Mouse (Mus musculus) heart, adult 11 months (tissue): ENCODE measurements around the gene Zfp575.

Source experiments
- DNase-seq: peaks from one replicate; pipeline ENCODE4 v3.0.0; 2022

Gene Zfp575

GRCm38 (mm10) chr7:24600941-24601597 lies 13.6 kb upstream of the Zfp575 start:
- DNase-seq = peak; percentile 98

DNA sequence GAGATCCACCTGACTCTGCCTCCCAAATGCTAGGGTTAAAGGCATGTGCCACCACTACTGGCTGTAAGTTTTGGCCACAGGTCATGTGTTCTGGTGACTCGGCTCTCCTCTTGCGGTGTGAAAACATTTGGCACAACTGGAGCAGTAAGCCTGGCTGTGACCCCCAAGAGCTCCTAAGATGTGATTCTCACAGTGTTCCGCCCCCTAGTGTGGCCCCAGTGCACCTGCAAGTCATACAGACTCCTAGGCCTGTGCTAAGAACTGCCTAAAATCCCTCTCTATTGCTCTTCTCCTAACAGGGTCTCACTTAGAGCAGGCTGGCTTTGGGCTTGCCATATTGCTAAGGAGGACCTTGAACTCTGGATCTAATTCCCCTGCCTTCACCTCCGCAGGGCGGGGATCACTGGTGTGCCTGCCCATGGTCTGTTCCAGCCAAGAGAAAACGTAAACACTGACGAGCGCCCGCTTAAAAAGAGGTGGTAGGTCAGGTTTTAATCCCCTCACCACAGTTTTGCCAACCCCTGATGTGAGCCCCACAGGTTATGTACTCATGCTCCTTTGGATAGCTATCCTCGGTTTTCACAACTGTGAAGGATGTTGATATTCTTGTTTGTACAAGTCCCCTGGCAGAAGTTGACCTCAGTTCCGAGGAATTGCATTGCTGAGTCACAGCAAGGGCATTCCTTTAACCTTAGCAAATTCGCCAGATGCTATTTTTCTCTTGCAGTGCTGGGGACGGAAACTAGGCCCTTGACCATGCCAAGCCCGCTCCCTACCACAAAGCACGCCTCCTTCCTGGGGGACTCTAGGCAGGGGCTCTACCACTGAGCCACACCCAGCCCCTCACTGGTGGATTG lies 12.0 kb upstream of the Zfp575 start:
- peak; percentile 95 for DNase-seq

- no peak for DNase-seq
Observed at GRCm38 (mm10) chr7:24598121-24598520, 10.7 kb upstream of the Zfp575 start.

DNA sequence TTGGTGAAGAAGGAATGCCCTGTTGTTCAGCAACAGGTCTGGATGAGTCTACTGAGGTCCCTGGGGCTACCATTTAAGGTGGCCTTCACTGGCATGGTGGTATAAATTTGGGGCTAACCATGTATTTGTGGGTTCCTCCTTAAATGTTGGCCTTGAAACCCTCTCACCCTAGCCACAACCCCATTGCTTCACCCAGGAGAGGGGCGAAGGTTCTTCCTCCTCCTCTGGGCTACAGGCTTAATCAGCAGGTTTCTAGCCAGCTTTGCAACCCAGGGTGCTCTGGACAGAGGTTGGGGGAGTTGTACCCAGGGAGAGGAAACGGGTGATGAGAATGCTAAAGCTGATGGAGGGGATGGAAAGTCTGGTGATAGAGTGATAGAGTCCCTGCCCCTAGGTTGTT lies 8.0 kb upstream of the Zfp575 start:
- no peak for DNase-seq

DNA sequence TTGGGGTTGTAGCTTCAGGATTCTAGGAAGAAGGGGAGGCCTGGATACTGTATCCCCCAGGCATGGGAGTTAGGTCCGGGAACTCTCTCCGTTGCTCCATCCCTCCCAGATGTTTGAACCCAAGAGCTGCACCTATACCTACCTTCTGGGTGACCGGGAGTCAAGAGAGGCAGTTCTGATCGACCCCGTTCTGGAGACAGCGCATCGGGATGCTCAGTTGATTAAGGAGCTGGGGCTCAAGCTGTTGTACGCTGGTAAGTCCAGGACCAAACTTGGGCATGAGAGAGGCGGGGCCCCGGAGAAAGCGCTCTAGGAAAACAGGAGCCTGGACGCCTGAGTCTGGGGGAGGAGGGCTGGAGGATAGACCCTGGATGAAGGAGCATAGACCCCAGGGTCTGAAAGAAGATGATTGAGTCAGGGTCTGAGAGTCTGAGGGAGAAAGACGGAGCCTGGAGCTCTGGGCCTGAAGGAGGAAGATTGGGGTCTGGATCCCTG lies 6.9 kb upstream of the Zfp575 start:
- DNase-seq = peak; percentile 91

GRCm38 (mm10) chr7:24593621-24594308 lies 6.3 kb upstream of the Zfp575 start:
- DNase-seq = peak; percentile 99

- DNase-seq = no peak
Observed at GRCm38 (mm10) chr7:24592781-24593180, 5.3 kb upstream of the Zfp575 start.

GRCm38 (mm10) chr7:24592163-24592562 lies 4.7 kb upstream of the Zfp575 start:
- no peak for DNase-seq

DNA sequence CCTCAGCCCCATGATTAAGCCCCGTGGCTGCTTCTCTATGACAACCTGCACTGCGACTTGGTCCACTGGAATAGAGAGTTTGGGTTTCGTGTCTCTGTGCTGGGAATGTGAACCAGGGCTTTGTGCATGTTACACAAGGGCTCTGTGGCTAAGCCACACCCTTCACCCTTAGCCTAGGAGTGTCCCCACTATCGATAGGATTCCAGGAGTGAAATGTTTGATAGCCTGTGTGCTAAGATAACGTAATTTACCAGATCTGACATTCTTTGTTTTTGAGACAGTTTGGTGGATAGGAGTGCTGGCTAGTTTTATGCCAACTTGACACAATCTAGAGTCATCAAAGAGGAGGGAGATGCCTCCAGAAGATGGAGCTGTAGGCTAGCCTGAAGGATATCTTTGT lies 4.3 kb upstream of the Zfp575 start:
- no peak for DNase-seq

- DNase-seq = peak; percentile 96
Observed at GRCm38 (mm10) chr7:24588336-24588735, 895 bp upstream of the Zfp575 start.

GRCm38 (mm10) chr7:24586828-24587227 lies 613 bp downstream of the Zfp575 start:
- no peak for DNase-seq

GRCm38 (mm10) chr7:24585995-24586394 lies 1.4 kb downstream of the Zfp575 start:
- DNase-seq = no peak

- DNase-seq = no peak
Observed at GRCm38 (mm10) chr7:24584876-24585275, 2.6 kb downstream of the Zfp575 start.

- no peak for DNase-seq
Observed at GRCm38 (mm10) chr7:24577811-24578210, 9.6 kb downstream of the Zfp575 start.

DNA sequence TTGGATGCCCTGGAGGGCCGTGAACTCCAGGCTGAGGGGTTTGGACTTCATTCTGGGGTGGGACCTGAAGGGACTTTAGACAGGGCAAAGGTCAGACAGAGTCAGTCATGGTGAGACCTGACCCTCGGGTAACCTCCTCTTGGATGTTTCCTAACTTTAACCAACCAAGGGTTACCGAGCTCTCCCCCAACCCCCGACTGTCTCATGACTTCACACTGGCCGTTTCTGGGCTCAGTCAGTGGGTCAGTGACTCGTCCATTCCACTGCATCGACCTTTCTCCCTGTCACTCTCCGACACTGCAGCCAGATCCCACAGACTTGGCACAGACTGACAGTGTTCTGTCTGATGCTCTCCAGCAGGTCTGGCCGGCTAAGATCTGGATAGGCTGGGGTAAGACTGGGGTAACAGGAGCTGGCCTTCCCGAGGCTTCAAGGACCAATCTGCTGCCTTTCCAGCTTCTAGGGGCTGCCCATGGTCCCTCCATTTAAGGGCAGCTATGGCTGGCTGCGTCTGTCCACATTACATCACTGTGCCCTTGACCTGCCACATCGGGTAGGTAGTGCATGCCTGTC lies 13.1 kb downstream of the Zfp575 start:
- DNase-seq = peak; percentile 92

GRCm38 (mm10) chr7:24572455-24572854 lies 15.0 kb downstream of the Zfp575 start:
- no peak for DNase-seq

- DNase-seq = no peak
Observed at GRCm38 (mm10) chr7:24571071-24571470, 16.4 kb downstream of the Zfp575 start.

DNA sequence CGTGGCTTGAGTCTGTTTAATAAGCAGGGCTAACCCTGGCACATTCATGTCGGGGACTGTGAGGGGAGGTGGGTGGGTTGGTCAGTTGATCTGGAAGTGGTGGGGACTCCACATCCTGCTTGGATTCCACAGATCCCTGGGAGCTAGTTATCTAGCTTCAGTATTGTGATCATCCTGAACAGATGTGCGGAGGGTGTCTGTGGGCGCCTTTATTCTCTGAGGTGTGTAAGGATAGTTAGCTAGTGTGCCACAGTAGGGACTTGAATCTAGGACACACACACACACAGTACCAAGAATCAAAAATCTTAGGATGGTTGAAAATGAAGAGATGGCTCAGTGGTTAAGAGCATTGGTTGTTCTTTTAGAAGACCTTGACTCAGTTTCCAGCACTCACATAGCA lies 18.9 kb downstream of the Zfp575 start:
- no peak for DNase-seq

DNA sequence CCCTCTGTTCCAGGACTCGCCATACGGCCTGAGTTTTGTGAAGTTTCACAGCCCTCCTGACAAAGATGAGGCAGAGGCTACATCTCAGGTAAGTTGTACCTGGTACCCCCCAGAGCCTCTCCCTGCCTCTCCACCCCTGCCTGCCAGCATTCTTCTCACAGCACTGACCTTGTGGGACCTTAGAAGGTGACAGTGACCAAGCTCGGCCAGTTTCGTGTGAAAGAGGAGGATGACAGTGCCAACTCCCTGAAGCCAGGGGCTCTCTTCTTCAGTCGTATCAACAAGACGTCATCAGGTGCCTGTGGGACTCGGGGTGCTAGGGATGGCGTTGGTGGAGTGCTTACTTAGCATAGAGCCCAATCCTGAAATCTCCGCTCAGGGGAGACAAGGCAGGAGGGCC lies 21.2 kb downstream of the Zfp575 start:
- no peak for DNase-seq

DNA sequence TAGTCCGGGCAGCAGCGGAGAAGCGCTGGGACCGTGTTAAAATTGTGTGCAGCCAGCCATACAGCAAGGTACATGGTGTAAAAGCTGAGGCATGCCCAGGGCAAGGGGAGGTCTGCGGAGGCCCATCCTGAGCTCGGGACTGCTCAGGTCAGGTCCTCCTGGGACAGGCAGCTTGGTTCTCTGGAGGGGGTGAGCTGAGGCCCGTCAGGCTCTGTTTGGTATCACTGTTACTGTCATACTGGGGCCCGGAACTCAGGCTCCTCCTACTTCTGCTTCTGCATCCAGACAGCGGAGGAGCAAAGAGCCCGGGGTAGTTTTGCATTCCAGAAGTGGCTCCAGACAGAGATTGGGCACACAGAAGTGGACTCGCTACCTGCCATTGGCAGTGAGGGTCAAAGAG lies 21.8 kb downstream of the Zfp575 start:
- DNase-seq = no peak

DNA sequence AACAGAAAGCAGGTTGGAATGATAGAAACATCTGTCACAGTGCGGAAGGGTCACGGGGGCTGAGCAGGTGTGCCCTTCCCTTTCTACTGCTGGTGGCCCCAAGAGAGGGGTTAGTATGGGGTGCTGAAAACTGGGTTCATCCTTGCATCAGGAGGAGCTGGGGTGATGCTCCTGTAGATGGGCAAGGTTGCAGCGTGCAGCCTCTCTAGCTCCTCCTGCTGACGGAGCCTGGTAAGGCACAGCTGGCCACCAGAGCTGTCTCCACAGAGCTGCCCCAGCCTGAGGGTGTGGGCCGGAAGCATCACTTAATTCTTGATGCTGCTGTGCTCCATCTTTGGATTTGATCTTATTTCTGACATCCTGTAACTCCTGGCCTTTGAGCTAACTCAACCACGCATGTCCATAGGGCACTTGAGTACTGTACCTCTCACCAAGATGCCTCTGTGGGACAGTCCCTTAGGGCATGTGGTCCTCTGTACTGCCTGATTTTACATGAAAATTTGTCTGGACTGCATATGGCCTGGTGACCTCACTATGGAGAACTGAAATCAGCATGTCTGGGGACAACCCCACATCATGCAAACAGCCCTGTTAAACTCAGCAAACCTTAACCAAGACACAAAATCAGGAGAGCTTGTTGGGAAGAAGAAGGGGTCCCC lies 22.7 kb downstream of the Zfp575 start:
- peak; percentile 92 for DNase-seq

- DNase-seq = no peak
Observed at GRCm38 (mm10) chr7:24563837-24564206, 23.6 kb downstream of the Zfp575 start.
